Mouse (Mus musculus): Measurements from ENCODE around the gene Ankfy1. TPM values are rescaled to one million over a fixed set of nuclear protein-coding genes. Genes with fewer than 3 reads are reported as not detected.

Gene Ankfy1
- total RNA-seq, 4 experiments from 2014 or later = 48.9 to 63.3 (median 55.8) TPM

DNA sequence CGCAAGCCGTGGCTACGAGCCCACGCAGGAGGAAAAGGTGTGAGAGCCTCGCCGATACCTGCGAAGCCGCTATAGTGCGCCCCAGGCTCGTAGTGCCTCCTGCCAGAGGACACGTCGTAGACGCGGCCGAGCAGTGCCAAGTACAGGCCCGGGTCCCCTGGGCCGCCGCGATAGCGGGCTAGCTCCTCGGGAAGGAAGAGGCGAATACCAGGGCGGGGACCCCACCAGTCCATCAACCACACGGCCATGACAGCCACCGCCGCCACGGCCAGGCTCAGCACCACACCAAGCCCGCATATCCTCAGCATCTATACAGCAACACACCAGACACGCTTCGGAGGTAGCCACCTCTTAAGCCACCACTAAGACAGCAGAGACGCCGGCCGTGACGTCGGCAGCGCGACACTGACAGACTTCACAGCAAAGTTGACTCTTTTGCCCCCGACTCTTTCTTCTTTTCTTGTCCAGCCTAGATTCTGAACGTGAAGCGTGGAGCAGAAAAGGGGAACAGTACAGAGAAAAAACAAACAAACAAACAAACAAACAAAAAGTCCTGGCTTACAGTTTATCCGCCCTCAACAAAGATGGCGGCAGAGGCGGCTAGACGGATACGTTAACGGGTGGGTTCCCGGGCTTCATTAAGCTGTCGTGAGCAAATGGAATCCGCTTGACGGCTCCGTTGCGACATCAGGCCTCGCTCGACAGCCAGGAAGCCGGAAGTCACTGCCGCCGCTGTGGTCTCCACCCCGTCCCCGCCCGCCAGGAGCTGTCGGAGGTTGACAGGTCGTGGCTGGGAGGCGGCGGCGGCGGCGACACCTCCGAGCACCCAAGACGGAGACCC lies 105.9 kb downstream of the Ankfy1 start, which contains the start of the genes Cyb5d2 and Zzef1:
Cyb5d2 (minus strand) TSS at position 688 of the 841 bp plus-strand sequence.
Zzef1 (plus strand) TSS at position 772 of the 841 bp plus-strand sequence.
- DNase-seq = peak; percentile 96

DNA sequence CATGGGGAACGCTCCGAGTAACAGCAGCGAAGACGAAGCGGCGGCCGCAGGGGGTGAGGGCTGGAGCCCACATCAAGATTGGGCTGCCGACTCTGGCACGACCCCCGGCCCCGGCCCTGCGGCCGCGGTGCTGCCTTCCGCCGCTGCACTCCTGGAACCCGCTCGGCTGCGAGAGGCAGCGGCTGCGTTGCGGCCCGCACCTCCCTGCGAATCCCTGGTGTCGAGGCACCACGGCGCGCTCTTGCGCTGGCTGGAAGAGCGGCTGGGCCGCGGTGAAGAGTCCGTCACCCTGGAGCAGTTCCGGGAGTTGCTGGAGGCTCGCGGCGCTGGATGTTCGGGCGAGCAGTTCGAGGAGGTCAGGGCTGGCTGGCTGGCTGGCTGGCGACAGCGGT lies 106.5 kb downstream of the Ankfy1 start:
- DNase-seq = no peak

DNA sequence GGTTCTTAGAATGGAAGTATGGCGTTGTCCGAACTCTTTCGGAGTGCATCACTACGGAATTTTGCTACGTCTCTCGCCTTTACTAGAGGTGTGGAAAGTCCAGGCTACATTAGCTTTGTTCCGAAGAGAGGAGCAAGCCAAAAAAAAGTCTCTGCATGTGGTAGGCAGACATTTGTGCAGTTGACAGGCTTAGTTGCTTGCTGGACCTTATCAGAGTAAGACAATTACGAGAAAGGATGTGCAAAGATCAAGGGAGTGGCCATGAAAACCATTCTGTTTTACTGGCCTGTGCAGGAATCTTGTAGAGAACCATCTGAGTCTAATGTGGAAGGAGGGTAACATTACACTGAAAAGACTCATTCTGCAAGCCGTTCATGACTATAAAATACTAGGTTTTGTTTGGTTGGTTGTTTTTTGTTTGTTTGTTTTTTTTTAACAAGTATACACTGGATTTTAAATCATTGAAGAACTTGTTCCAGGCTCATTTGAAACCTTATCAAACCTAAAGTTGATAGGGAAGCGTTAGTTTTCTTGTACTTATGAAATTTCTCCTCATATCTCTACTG lies 107.0 kb downstream of the Ankfy1 start:
- DNase-seq = no peak

DNA sequence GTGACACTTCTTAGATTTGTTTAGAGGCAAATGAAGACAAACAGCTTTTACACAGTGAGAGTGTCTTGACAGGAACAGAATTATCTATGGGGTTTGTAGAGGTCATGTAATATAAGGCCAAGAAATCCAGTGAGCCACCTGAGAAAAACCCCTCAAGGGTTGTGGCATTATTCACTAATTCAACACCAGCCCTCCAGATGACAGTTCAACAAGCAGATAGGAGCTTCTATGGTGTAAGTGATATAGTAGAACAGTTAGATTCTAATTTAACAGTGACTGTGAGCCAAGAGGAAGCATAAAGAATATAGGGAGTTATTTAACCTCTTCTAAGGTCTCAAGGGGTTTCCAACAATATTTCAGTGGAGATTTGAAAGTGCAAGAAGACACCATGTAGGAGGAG lies 108.3 kb downstream of the Ankfy1 start:
- no peak for DNase-seq

DNA sequence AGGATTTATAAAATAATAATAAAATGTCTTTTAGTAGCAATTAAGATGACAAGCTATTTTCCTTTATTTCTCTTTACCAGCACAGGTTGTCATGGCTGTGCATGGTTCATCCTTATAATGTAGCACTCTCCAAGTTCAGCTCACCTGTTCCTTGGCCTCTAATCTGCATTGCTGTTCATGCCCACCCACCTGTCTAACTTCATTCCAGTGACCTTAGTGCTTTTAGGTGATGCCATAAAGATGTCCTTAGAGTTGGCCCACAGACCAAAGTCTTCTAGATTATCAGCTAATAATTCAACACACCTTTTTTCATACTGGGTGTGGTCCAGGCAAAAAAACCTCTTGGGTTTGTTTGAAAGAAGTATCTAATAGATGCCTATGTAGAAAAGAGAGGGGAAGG lies 111.4 kb downstream of the Ankfy1 start:
- no peak for DNase-seq

DNA sequence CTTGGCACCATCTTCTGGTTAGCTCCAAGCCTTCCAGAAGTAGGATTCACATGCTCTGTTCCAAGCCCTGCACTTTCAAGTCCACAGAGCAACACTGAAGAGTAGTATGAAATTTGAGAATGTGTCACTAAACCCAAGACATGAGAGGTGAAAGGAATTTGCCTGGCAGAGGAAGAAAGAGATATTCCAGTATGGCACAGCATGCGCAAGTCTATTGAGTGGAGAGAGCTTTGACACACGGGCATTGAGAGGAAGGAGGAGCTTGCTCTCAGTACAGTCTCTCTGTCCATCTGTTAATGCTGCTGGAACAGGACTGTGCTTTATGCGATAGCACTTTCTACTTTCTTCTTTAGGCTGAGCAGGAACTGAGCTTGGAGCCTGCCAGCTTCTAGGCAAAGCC lies 113.2 kb downstream of the Ankfy1 start:
- DNase-seq = no peak

DNA sequence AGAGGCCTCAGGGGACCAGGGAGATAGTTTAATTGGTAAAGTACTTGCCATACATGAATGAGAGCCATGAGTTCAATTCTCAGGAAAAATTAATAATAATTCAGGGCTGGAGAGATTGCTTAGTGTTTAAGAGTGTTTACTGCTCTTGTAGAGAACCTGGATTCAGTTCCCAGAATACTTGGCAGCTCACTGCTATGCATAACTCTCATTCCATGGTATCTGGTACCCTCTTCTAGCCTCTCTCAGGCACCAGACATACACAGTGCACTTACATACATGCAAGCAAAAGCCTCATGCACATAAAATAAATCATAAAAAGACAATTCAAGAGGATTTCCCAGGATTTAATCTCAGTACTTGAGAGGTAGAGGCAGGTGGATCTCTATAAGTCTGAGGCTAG lies 114.8 kb downstream of the Ankfy1 start:
- DNase-seq = no peak

DNA sequence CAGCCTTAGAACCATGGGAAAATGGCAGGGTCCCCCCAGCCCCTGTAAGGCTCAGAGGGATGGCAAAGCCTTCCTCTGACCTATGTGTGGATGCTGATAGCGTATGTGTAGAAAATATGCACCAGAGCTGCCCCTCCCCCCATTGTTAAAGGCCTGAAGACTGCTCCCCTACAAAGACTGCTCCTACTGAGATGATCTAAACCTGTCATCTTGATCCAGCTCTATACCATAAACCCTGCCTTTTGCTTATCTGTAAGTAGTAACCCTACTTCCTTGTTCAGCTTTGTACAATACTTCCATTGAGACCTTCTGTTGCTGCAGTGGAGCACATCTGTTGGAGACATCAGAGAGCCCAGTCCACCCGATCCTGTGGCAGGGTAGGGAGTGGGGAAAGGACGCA lies 115.4 kb downstream of the Ankfy1 start:
- no peak for DNase-seq

DNA sequence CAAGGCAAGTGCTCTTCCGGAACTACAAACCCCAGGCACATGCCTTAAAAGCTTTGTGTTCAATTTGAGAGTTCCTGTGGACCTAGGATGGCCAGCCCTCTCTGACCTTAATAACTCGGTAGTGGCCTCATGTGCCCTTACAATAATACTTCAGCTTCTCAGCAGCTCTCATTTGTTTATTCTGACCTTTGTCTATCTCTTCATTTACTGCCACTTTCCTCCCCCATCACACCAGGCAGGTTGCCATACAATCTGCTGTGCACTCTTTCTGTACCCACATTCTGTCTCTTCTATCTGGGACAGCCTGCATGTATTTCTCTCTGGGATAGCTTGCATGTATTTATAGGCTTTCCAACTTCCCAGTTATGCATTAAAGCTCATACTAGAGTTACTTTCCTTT lies 116.8 kb downstream of the Ankfy1 start:
- DNase-seq = no peak

DNA sequence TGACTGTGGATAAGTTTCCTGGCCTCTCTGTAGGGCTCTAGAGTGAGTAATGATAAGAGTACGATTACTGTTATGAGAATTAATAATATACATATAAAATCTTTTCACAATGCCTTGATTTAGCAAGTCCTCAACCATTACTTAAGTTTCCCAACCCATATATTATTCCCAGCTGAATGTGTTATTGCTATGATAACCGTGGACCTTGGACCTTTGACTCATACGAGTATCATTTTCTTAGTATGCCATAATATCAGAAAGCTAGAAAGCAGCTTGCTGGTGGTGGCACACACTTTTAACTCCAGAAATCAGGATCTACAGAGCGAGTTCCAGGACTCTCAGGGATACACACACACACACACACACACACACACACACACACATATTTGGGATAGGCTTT lies 118.2 kb downstream of the Ankfy1 start:
- no peak for DNase-seq

DNA sequence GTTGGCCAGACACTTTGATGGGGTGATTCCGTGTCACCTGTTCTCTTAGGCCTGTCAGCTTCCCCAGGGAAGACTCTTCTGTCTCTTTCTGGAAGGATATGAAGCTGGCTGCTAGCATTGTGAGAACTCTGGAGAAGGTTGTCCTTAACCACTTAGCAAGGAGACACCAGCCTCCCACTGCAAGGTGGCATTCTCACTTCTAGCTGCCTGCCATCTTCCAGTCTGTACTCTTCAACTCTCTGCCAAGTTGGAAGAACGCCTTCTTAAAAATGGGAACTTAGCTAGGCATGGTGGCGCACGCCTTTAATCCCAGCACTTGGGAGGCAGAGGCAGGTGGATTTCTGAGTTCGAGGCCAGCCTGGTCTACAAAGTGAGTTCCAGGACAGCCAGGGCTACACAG lies 123.9 kb downstream of the Ankfy1 start:
- DNase-seq = no peak

DNA sequence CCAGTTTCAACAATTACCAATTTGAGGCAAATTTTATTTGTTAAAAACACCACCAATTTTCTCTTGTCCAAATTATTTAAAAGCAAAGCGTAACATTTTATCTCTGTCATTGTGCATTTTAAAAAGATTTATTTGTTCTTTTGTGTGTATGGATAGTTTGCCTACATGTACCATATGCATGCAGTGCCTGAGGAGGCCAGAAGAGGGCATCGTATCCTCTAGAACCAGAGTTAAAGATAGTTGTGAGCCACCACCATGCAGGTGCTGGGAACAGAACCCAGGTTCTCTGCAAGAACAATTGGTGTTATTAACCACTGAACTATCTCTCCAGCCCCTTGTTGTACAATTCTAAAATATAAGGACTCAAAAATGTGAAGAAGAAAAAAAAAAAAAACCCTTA lies 124.4 kb downstream of the Ankfy1 start:
- no peak for DNase-seq

DNA sequence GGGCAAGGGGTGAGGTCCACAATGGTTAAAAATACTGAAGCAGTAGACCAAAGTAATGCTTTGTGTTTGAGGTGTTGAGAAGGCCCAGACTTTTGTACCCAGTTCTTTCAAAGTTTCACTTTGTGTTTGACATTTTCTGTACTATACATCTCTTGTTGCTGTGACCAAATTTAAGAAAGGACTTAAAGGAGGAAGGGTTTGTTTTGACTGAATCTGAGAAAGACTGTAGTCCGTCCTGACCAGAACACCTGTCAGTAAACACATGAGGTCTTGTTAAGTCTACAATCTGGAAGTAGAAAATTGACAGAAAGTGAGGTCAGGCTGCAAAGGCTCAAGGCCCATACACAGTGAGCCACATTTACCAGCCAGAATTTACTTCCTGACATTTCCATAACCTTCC lies 127.1 kb downstream of the Ankfy1 start:
- no peak for DNase-seq

DNA sequence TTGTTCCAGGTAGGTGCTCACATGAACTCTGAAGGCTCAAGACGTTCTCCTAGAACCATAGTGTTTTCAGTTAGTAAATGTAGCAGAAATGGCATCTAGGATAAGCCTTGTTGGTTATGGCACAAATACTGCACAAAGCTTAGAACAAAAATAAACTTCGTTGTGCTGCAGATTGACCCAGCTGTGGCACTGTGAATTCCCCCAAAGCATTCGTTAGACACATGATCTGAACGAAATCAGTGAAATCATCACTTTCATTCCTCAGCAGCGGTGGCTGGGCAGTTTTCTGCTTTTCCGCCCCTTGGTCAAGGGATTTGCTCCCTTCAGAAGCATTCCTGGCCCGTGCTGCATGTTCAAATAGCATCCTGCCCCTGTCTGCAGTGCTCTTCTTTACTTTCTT lies 128.3 kb downstream of the Ankfy1 start:
- DNase-seq = no peak

DNA sequence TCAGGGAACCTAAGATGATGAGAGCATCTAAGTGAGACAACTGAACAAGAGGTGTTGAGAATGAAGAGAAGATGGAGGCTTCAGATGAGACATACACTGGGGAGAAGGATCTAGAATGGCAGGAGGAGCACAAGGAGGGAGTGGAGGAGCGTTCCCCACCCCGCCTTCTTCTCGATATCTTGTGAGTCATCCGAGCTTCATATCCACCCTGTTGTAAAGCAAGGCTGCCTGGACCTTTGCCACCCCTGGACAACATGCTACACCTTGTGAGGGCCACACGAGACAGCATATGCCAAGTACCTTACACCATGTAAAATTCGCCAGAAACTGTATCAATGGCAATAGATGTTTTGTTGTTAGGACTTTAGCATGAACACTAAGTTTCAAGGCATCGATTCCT lies 131.2 kb downstream of the Ankfy1 start:
- DNase-seq = no peak

Small RNAs within 50 kb of the gene (microRNA-seq; reads per million reads assigned to microRNA genes)
- gene Gm25678 = 0 reads per million in 2 experiments

Other genes with a start within 250 kb of the Ankfy1 start
- gene Mybbp1a, start 248.7 kb upstream of the Ankfy1 start, total RNA-seq (2022) = 10 to 100 TPM; 81.9 to 90.7 (median 84.3) TPM
- gene Spns2, start 200.1 kb upstream of the Ankfy1 start, total RNA-seq (2022) = 1 to 10 TPM; 2.5 to 5.0 (median 4.0) TPM
- gene Spns3, start 139.5 kb upstream of the Ankfy1 start, total RNA-seq (2022) = under 1 TPM in 3 of 4 experiments, not detected in 1; 0.12 to 0.25 (median 0.19) TPM
- 10 to 100 TPM; 40.7 to 55.4 (median 49.6) TPM for gene Ube2g1, start 82.7 kb upstream of the Ankfy1 start, total RNA-seq (2022)
- gene Cyb5d2, start 106.1 kb downstream of the Ankfy1 start, total RNA-seq (2022) = 10 to 100 TPM; 24.0 to 28.5 (median 27.5) TPM
- gene Zzef1, start 106.2 kb downstream of the Ankfy1 start, total RNA-seq (2022) = 10 to 100 TPM; 40.9 to 59.8 (median 49.6) TPM

All from adrenal gland, adult 8-10 months (tissue).